Mouse (Mus musculus): Measurements from ENCODE around the gene Stambpl1. TPM values are rescaled to one million over a fixed set of nuclear protein-coding genes. Genes with fewer than 3 reads are reported as not detected.
A peak's percentile ranks its signal among the peaks of the same experiment; 100 is the strongest.

Gene Stambpl1
- total and polyA plus RNA-seq, 2 experiments from 2014 or later: 7.4 to 9.4 TPM

DNA sequence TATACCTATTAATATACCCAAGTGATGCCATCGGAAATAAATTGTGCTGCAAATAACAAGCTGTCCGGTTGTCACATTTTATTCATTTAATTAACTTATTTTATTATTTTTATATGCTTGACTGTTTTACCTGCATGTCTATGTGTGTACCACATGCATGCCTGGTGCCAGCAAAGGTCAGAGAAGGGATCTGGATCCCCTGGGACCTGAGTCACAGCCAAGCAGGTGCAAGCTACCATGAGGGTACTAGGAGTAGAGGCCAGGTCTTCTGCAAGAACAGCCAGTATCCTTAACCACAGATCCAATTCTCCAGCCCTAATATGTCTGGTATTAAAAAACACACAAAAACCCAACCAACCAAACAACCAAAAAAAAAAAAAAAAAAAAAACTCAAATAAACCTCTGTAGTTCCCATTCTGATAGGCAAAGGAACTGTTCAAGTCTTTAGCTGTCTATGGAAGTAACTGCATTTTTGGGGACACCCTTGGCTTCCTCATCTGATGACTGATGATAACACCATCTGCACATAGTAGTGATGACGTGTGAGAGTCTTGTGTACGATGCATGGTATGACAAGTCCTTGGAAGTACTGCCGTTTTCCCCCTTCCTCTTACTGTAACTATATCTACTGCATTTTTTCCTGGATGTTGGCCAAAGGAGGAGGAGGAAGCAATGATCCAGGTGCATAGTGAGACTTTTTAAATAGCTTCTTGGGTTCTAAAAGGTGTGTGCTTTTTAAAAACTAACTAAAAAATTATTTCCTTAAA is 48.4 kb downstream of the Stambpl1 start:
- WGBS: 53% methylated on average over 5 of the region's 5 CpGs
- no peaks in the 10 kb centered on the region for H3K4me1 ChIP-seq (ENCODE audit: control insufficient read depth, insufficient read depth)
- H3K36me3 ChIP-seq (replicated peaks; ENCODE audit: control insufficient read depth, insufficient read depth, low read length): peaks cover 44% of the 10 kb centered on the region
- no peaks in the 10 kb centered on the region for H3K27me3 ChIP-seq (ENCODE audit: control insufficient read depth, insufficient read depth, low read length)
- TF ChIP-seq CTCF (IDR thresholded peaks at IDR 0.05; ENCODE audit: low read depth) (no peak), EP300 (IDR thresholded peaks at IDR 0.05; ENCODE audit: low read depth) (no peak)
- H3K4me3 ChIP-seq (ENCODE audit: low read depth, low read length): no peak overlapping the region
- H3K9ac ChIP-seq (replicated peaks; ENCODE audit: low read depth, low read length): no peak overlapping the region
- DNase-seq (ENCODE audit: low spot score) (no peak), ATAC-seq (ENCODE audit: insufficient read depth, low read depth) (no peak)
- no peak overlapping the region for H3K27ac ChIP-seq (ENCODE audit: low read depth)
- H3K9me3 ChIP-seq (replicated peaks; ENCODE audit: control insufficient read depth, low read length): no peaks in the 10 kb centered on the region
- no peak overlapping the region for H3K4me2 ChIP-seq (ENCODE audit: low read depth, low read length)

DNA sequence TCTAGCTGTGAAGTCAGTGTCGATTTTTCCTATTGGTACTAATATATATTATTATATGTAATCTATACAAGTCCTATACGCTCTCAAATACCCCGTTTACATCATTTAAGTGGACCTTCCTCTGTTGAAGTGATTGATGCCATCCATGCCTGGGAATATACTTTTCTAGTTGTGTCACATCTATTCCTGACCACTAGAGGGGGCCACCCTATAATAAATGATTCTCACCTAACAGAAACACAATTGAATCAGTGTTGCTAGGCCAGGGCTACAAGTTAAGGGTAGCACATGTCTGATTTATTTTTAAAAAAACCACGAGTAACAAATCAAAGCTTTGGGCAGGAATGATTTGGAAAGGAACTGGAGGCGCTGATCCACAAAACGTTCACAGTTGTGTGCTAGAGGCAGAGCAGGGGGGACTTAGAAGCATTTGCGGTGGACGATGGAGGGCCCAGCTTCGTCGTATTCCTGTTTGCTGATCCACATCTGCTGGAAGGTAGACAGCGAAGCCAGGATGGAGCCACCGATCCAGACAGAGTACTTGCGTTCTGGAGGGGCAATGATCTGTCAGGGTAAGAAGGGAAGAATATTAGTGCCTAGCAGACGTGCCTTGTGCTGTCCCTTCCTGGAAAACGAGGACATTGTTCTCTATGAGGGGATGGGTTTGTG is 49.4 kb downstream of the Stambpl1 start:
- H3K4me2 ChIP-seq (ENCODE audit: low read depth, low read length): no peak overlapping the region
- no peak overlapping the region for H3K27ac ChIP-seq (ENCODE audit: low read depth)
- 61% methylated on average over 15 of the region's 15 CpGs for WGBS
- peak; percentile 50 for DNase-seq (ENCODE audit: low spot score)
- no peak overlapping the region for H3K9ac ChIP-seq (replicated peaks; ENCODE audit: low read depth, low read length)
- no peaks in the 10 kb centered on the region for H3K4me1 ChIP-seq (ENCODE audit: control insufficient read depth, insufficient read depth)
- TF ChIP-seq CTCF (IDR thresholded peaks at IDR 0.05; ENCODE audit: low read depth): peak; percentile 68
- no peak for TF ChIP-seq EP300 (IDR thresholded peaks at IDR 0.05; ENCODE audit: low read depth)
- H3K9me3 ChIP-seq (replicated peaks; ENCODE audit: control insufficient read depth, low read length): no peaks in the 10 kb centered on the region
- H3K27me3 ChIP-seq (ENCODE audit: control insufficient read depth, insufficient read depth, low read length): no peaks in the 10 kb centered on the region
- H3K4me3 ChIP-seq (ENCODE audit: low read depth, low read length): no peak overlapping the region
- H3K36me3 ChIP-seq (replicated peaks; ENCODE audit: control insufficient read depth, insufficient read depth, low read length): peaks cover 54% of the 10 kb centered on the region
- no peak for ATAC-seq (ENCODE audit: insufficient read depth, low read depth)

DNA sequence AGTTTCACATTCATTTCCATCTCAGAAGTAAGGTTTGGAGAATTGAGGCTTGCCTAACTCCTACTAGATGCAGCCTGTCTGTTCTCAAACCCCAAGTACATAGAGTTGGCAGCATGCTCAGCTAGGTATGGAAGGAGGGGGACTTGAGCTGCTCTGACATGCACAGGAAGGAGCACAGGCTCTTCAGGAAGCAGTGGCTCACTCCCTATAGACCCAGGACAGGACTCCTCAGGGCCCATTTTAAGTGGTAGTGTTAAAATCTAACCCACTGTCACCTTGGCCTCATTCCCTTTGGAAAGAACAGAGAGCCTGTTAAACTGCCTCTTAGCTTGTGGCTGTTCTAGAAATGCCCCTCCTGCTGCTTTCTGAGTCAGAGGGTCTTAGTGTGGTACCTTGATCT is 50.9 kb downstream of the Stambpl1 start:
- ATAC-seq (ENCODE audit: insufficient read depth, low read depth) (no peak), DNase-seq (ENCODE audit: low spot score) (no peak)
- peaks cover 68% of the 10 kb centered on the region for H3K36me3 ChIP-seq (replicated peaks; ENCODE audit: control insufficient read depth, insufficient read depth, low read length)
- TF ChIP-seq CTCF (IDR thresholded peaks at IDR 0.05; ENCODE audit: low read depth): no peak
- TF ChIP-seq EP300 (IDR thresholded peaks at IDR 0.05; ENCODE audit: low read depth): no peak
- no peaks in the 10 kb centered on the region for H3K9me3 ChIP-seq (replicated peaks; ENCODE audit: control insufficient read depth, low read length)
- H3K4me2 ChIP-seq (ENCODE audit: low read depth, low read length): no peak overlapping the region
- no peak overlapping the region for H3K9ac ChIP-seq (replicated peaks; ENCODE audit: low read depth, low read length)
- H3K27me3 ChIP-seq (ENCODE audit: control insufficient read depth, insufficient read depth, low read length): no peaks in the 10 kb centered on the region
- H3K4me3 ChIP-seq (ENCODE audit: low read depth, low read length): no peak overlapping the region
- no peaks in the 10 kb centered on the region for H3K4me1 ChIP-seq (ENCODE audit: control insufficient read depth, insufficient read depth)
- no peak overlapping the region for H3K27ac ChIP-seq (ENCODE audit: low read depth)

DNA sequence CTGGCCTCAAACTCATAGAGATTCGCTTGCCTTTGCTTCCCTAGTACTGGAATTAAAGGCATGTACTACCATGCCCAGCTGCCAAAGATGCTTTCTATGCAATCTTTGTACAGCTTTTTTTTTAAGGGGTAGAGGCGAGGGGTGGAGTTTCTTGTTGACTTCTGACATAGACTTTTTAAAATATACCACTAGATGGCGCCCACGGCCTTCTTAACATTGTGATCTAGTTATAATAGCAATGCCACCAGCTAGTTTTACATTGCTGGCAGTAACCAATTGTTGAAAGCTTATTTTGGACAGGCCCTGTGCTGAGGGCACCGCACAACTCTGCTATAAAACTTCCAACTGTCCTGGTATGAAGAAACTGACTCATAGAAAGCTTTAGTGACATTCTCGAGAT is 52.0 kb downstream of the Stambpl1 start:
- peak; percentile 76 for DNase-seq (ENCODE audit: low spot score)
- Histone ChIP-seq H3K36me3 (replicated peaks; ENCODE audit: control insufficient read depth, insufficient read depth, low read length) (peaks cover 76% of the 10 kb centered on the region), H3K4me3 (ENCODE audit: low read depth, low read length) (no peak overlapping the region), H3K9ac (replicated peaks; ENCODE audit: low read depth, low read length) (no peak overlapping the region), H3K4me1 (ENCODE audit: control insufficient read depth, insufficient read depth) (no peaks in the 10 kb centered on the region), H3K27me3 (ENCODE audit: control insufficient read depth, insufficient read depth, low read length) (no peaks in the 10 kb centered on the region), H3K27ac (ENCODE audit: low read depth) (no peak overlapping the region), H3K9me3 (replicated peaks; ENCODE audit: control insufficient read depth, low read length) (no peaks in the 10 kb centered on the region), H3K4me2 (ENCODE audit: low read depth, low read length) (no peak overlapping the region)
- TF ChIP-seq EP300 (IDR thresholded peaks at IDR 0.05; ENCODE audit: low read depth) (no peak), CTCF (IDR thresholded peaks at IDR 0.05; ENCODE audit: low read depth) (peak; percentile 62)
- ATAC-seq (ENCODE audit: insufficient read depth, low read depth): 0 out of 2 replicates have a peak, but pooled peaks have one; percentile 15
- WGBS: 17% methylated on average over 6 of the region's 6 CpGs

DNA sequence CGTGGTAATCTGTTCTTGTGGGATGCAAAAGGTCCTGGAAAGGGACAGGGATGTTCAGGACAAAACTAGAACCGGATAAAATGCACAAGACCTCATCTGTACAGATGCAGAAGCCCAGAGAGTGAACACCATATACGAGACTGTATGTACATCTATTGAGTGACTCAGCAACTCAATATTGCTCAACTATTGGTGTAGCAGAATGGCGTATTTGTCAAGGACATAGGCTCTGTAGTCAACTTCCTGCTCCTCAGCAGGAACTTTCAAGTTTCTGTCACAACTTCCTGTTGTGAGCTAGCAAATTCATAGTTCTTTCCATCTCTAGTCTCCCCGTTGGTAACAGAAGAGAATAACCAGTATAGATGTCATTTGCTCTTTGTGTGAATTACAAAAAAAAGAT is 56.5 kb downstream of the Stambpl1 start:
- no peaks in the 10 kb centered on the region for H3K4me1 ChIP-seq (ENCODE audit: control insufficient read depth, insufficient read depth)
- H3K4me2 ChIP-seq (ENCODE audit: low read depth, low read length): no peak overlapping the region
- peaks cover 63% of the 10 kb centered on the region for H3K36me3 ChIP-seq (replicated peaks; ENCODE audit: control insufficient read depth, insufficient read depth, low read length)
- H3K4me3 ChIP-seq (ENCODE audit: low read depth, low read length): no peak overlapping the region
- DNase-seq (ENCODE audit: low spot score): no peak
- H3K9ac ChIP-seq (replicated peaks; ENCODE audit: low read depth, low read length): no peak overlapping the region
- H3K9me3 ChIP-seq (replicated peaks; ENCODE audit: control insufficient read depth, low read length): no peaks in the 10 kb centered on the region
- 79% methylated on average over 5 of the region's 5 CpGs for WGBS
- no peak overlapping the region for H3K27ac ChIP-seq (ENCODE audit: low read depth)
- TF ChIP-seq CTCF (IDR thresholded peaks at IDR 0.05; ENCODE audit: low read depth): no peak
- no peak for TF ChIP-seq EP300 (IDR thresholded peaks at IDR 0.05; ENCODE audit: low read depth)
- no peaks in the 10 kb centered on the region for H3K27me3 ChIP-seq (ENCODE audit: control insufficient read depth, insufficient read depth, low read length)
- ATAC-seq (ENCODE audit: insufficient read depth, low read depth): no peak
